Mouse (Mus musculus) T-helper 17 cell (primary cell): Measurements from ENCODE around the gene Med19.
"Not testable (repeated sequence)": the region's sequence is repeated elsewhere in the genome, so short reads cannot be mapped to it uniquely, and the experiment has no call there.

Experiments used
- in situ Hi-C, 2 experiments: fragments of 300-600 bp; cut with MboI, MseI; formaldehyde crosslinking; loops; 1 replicate in 1 of 2; 2 replicates in 1 of 2; pipeline ENCODE4 v1.15.1; 2025; ENCODE audit warnings: high pct_unique_total_duplicates in 2 of 2

The Med19 gene

DNA sequence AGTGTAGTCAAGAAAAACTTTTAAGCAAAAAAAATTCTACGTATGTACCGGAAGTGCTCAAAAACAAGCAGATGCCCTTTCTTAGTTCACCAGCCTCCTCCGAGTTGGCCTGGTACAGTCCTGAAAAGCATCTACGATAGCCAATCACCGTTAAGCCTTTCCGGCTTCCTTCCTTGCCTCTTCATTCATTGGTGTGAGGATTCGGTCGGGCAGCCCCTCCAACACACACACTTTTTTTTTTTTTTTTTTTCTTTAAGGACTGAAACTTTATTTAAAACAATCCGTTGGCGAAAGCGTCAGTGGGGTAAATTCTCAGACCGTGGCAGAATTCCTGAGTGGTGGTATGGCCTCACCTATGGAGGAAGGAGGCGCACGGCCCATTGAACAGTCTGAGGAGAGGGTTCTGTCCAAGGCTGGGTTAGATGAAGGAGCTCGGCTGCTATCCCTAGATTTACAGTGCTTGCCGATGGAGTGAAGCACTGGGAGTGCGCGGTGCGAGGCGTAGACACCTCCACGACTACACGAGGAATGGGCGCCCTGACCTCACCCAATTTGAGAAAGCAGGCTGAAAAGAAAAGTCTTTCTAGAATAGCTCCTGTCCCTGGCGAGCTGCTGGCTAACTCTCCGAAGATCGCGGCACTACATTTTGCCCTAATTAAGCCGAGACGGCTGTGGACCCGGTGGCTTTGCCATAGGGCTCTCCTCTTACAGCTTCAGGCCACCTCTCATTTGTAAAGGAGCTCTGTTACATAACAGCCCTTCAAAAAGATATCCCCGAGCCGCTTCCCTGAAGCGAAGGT, 37.6 kb downstream of the Med19 start:
- in situ Hi-C loops: no loop called here

DNA sequence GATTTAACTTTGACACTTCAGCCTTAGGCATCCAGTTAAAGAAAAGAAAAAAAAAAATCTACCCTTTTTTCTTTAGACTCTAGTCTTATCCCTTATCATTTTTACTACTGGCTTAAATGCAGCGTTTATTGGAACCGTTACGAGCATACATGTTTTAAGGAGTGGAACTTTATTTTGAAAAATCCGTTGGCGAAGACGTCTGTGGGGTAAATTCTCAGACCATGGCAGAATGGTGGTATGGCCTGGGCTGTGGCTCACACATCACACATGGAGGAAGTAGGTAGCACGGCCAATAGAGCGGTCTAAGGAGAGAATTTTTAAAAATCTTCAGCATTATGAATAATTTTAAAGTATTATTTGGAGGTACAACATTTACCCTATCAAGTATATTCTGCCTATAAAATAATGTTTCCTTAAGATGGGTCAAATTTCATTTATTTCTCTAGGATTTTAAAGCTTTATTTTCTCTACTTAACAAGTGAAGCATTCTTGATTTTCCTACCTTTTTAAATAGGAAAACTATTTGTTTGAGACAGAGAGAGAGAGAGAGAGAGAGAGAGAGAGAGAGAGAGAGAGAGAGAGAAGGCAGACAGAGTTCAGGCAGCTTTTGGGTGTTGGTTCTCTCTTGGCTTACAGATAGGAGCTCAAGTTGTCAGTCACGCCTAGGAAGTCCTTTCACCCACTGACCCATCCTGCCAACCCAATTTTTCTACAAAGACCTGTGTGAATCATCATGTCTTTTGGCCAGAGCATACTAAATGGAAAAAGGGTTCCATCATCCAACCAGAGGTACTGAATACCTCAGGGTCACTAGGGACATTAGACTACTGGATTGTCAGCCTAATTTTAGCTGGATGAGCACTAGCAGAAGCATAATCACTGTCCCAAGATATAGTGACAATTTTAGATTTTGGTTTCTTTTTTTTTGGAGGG, 38.5 kb downstream of the Med19 start:
- in situ Hi-C loops: no loop called here

DNA sequence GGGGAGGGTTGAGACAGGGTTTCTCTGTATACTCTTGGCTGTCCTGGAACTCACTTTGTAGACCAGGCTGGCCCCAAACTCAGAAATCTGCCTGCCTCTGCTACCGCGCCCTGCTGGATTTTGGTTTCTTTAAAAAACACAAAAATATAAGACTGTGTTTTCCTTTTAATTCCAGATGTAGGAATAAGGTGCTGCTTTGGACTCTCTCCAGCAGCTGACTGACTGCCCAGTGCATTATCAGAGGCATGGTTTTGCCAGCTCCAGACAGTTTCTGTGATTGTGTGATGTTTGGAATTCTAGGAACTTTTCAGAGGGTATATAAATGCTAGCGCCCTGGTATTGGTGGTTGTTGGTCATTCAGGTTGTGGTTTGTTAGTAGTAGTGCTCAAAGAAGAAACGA, 39.2 kb downstream of the Med19 start:
- in situ Hi-C loops: no loop called here

DNA sequence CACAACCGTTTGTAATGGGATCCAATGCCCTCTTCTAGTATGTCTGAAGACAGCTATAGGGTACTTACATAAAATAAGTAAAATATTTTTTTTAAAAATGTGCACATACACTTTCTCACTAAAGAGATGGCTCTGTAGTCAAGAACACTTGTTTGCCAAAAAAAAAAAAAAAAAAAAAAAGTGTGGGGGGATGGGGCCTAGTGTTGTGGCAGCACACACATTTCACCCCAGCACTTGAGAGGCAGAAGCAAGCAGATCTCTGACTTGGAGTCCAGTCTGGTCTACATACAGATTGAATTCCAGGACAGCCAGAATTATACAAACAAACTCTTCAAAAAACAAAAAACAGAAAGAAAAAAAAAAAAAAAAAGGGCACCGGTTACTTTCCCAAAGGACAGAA, 42.5 kb downstream of the Med19 start:
- in situ Hi-C loops: no loop called here

DNA sequence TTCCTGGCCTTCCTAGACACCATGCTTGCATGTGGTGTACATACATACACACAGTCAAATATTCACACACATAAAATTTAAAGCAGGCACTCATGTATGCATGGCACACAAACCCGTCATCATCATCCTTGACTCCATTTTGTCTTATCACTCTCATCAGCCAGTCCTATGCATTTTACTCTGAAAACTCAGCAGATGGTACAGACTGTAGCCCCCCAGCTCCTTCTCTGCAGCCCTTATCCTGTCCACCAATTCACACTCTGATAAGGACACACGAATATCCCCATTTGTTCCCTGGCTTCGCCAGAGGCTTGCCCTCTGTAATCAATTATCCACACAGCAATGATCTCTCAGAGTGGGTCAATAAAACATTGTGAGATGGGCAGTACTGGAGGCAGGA, 43.0 kb downstream of the Med19 start:
- in situ Hi-C loops: no loop called here

DNA sequence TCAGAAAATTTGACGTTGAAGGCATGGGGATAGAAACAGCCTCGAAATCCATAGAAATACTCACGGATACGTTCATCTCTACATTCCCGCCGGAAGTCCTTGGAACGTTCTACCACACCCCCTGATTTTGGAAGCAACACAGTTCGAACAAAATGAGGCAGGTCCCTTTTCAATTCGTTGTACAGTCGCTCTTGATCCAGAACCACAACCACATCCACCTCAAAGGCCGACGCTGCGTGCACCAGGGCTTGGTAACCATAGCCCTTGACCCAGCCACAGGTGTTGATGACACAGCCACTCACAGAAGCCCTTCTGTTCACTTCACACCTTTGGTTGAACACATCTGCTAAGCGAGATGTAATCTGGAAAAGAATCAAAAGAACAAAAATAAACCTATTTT, 45.7 kb downstream of the Med19 start:
- in situ Hi-C loops: no loop called here

DNA sequence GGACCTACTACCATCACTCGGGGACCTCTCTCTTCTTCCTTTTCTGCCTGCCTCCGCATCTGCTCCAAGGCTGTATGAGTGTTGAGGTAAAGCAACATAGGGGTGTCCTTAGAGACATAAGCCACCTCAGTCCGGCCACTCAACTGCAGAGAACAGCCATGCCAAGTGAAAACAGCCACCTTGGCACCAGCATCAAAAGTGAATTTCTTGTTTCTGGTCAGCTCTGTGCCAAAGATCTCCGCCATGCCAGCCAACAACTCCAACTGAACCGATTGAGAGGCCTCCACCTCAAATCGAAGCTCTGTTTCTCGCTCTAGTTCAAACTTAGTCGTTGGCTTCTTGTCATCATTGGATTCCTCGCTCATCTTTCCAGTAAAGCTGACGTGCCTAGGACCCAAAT, 47.6 kb downstream of the Med19 start:
- in situ Hi-C loops: no loop called here

DNA sequence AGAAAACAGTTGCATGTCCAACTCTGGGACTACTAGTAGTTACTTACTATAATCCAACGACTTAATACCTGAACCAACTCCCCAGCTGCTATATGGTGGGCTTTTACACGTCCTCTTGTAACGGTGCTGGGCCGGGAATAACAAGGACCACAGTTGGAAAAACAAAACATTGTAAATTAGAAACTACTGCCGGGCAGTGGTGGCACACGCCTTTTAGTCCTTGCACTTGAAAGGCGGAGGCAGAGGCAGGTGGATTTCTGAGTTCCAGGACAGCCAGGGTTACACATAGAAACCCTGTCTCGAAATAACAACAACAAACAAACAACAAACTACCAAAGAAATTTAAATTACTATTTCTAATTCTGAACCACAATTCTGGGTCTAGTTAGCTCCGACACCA, 48.5 kb downstream of the Med19 start:
- in situ Hi-C loops: no loop called here

DNA sequence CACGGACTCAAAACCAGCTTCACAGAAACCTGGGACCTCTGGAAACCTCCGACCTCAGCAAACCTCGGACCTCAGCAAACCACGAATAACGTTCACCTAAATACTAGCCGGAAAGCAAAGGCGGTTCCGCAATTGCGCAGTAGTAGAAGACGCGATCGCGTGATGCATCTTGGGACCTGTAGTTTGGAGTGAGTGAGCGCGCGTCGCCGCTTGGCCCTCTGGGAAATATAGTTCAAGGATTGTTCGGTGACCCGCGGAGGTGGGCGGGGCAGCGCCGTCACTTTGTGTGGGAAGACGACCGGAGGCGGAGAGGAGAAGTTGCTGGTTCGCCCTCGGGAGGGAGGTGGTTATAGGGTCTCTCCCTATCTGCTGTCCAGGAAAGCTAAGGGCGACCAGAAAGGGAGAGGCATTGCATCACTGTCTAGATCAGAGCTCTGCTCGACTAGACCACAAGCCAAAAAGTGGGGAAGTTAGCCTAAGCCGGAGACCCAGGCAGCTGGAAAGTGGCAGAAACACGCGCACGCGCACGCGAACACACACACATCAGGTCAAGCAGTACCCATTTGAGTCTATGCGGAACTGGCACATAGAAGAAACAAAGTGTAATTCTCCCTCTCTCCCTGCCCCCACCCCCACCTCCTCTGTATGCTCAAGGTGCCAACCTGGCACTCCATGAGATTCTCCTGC, 49.1 kb downstream of the Med19 start, which contains the start of gene Clp1:
TSS of gene Clp1 (minus strand) at position 179 of the 687 bp plus-strand sequence.
- in situ Hi-C loops: no loop called here

DNA sequence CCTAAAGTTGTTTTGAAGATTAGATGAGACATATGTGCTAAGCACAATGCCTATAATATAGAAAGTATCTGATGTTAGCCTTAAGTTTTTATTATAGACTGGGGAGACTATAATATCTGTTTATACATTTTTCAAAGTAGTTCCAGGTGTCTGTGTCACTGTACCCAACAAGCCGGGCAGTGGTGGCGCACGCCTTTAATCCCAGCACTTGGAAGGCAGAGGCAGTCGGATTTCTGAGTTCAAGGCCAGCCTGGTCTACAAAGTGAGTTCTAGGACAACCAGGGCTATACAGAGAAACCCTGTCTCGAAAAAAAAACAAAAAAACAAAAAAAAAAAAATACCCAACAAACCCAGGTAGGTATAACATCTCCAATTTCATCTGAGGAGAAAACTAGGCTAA, 50.0 kb downstream of the Med19 start:
- in situ Hi-C loops: not testable (repeated sequence)

DNA sequence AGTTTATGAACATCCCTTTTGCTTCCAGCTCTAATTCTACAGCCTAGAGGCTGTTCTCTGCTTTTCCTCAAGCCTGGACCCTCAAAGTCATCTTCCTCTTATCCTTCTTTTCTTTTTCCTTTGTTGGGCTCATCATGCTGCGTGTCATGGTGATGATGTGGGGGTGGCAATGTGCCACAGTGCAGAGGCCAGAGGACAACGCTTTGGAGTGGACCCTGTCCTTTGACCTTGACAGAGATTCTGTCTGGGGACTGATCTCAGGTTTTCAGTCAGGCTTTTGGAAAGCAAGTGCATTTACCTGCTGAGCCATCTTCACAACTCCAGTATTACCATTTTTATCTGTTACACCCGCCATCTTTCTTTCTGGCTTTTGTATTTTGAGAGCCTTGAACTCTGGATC, 53.0 kb downstream of the Med19 start:
- in situ Hi-C loops: no loop called here

DNA sequence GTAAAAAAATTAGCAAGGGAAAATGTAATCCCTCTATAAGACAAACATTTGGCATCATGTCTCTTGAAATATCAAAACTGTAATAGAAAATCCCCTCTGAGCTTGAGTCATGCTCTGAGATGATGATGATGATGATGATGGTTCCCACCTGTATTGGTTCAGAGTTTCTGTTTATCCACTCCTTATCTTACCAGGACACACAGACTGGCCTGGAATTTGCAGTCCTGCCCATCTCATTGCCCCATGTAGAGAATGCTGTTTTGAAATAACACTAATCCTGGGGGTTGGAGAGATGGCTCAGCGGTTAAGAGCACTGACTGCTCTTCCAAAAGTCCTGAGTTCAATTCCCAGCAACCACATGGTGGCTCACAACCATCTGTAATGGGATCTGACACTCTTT, 54.2 kb downstream of the Med19 start:
- in situ Hi-C loops: no loop called here

DNA sequence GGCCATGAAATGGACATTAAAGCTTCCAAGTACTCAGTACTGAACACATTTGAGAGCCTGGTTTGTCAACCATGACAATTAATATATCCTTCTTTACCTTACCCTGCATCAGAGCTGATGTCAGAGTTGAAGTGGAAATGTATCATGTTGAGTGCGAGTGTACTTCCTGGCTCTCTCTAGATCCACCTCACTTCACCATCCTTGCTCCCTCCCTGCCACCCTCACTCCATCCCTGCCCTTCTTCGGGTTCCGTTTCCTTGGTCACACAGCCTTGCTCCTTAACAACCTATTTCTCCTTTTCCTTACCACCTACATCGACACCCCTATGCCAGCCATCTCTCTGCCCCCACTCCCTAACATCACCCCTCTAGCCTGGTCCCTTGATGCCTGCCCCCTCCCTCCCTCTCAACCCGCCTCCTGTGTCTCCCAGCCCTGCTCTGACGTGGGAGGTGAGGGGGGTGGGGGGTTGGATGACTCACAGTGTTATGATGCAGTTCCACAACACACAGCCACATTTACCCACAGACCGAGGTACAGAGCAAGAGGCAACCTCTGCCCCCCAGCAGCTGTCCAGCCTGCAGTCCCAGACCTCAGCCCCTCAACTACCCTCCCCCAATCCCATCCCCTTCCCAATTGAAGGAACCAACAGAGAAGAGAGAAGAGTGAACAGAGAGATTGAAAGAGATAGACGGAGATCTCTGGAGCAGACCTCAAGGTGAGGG, 55.5 kb downstream of the Med19 start, which contains the start of gene Ypel4:
TSS of gene Ypel4 (plus strand) at position 480 of the 722 bp plus-strand sequence.
- in situ Hi-C loops: no loop called here

DNA sequence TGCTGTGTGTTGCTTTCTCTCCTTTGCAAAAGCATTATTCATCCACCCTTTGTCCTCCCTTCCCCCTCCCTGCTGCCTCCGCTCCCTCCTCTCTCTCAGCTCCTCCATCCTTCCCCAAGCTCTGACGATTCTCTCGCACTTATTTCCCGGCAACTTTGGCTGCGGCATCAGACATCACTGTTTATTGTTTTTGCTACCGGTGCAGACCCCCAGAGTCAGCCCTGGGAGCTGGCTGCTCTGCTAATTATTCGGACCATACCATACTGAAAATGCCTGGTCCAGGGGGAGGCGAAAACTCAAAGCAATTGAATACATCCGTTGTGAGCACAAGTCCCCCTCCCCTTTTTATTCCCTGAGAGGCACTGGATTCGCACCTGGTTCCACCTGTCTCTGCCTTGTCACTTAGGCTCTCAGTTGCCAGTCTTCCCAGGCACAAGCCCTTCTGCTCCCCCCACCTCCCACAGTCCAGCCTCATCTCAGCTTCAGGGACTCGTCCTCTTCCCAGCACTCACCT, 56.2 kb downstream of the Med19 start:
- in situ Hi-C loops: no loop called here

DNA sequence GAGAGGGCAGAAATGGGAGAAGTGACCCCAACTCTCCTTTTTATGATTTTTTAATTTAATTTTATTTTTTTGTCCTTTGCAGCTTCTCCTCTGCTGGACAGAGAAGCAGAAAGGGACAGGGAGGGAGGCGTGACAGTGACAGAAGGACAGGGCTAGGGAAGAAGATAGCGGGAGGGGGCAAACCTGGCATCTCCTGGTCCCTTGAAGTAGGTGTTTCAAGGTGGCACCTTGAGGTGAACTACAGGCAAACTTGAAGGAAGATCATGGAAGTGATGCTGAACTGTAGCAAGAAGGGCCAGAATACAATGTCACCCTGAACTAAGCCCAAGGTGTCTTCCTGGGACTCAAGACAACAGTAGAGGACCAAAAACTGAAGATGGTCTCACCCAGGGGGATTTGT, 56.7 kb downstream of the Med19 start:
- in situ Hi-C loops: loop anchor here in 1 of 2 experiments (5.0 kb wide), 1 partner anchor 302 kb away; the partner anchor contains the start of genes P2rx3 and Ssrp1

DNA sequence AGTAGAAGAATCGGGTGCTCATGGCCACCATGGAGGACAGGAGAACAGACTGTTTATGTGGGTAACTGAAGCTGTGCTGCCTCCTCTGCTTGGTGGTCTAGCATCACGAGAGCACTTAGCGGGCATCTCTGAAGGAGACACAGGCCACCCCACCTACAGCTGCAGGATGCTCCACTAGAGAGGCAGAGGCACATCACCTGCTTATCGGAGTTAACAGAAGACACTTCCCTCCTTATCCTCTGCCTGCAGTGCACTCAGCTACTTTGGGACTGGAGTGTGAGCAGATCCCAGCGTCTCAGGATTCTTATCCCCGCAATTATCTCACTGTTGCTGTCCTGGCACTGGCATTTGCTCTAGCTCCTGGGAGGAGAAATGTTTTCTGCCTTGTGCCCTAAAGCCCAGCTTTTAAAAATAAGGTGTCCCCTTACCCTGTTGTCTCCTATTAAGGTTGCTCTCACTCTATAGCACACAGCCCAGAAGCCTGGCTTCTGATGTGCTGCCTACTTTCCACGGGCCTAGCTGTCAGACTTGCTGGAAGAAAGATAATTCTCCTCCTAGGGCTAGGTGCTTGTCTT, 57.2 kb downstream of the Med19 start:
- in situ Hi-C loops: loop anchor here in 1 of 2 experiments (5.0 kb wide), 1 partner anchor 302 kb away; the partner anchor contains the start of genes P2rx3 and Ssrp1

DNA sequence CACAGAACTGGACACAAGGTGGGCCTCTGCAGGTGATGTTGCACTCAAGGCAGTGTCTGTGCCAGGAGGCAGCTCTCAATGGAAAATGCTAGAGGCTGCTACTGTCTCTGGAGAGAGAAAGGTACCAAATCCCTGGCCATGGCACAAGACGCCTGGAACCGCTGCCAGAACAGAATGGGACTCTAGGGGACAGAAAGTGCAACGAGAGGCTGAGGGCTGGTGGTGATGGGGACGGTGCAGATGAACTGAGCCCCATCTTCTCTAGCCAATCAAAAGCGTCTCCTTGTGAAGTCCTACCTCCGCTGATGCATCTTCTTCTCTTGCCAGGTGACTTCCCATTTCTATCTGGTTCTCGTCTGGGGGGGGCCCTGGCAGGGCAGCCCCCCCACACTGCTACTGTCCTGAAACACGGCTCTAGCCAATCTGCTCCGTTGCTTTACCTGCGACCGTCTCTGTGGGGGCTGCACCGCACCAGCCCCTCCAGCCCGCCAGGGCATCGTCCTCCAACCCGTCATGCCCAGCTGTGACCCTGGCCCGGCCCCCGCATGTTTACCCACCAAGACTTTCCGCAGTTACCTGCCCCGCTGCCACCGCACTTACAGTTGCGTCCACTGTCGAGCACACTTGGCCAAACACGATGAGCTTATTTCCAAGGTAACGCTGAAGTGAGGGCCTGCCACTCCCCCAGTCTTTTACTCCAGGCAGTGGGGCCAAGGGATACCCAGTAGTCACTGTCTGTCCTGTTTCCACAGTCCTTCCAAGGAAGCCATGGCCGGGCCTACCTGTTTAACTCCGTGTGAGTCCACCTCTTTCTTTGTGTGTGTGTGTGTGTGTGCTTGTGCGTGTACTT, 58.3 kb downstream of the Med19 start:
- in situ Hi-C loops: loop anchor here in 1 of 2 experiments (5.0 kb wide), 1 partner anchor 301 kb away; the partner anchor contains the start of genes P2rx3 and Ssrp1

DNA sequence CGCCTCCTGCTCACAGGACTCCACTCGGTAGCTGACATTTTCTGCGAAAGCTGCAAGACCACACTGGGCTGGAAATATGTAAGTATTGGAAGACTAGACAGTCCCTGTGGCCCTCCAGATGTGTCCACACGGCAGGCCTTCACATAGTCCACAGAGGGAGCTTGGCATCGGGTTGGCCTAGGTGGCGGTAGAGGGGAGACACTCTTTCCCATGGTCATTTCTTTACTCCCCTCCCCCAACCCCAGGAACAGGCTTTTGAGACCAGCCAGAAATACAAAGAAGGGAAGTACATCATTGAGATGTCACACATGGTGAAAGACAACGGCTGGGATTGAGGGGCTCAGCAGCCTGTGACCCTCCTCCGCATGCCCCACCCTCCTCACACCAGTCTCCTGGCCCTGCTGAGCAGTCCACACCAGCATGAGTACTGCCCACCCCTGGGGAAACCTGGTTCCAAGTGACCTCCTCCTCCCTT, 59.3 kb downstream of the Med19 start:
- in situ Hi-C loops: loop anchor here in 1 of 2 experiments (5.0 kb wide), 1 partner anchor 300 kb away; the partner anchor contains the start of genes P2rx3 and Ssrp1
